ENCODE assay signal across 34 mouse cellular contexts in genomic region chr9:60665535-60665934, GRCm38 (mm10). TPM values are rescaled to one million over a fixed set of nuclear protein-coding genes. Genes with fewer than 3 reads are reported as not detected.
"Had no signal": no experiment of that assay in that cellular context is flagged by ENCODE, and none has a peak within 500 bp of the region (broad histone marks: within the 10 kb centered on the region; RNA-seq: fewer than 3 reads in every experiment).

No protein-coding gene starts in this region.

- H3K4me1 ChIP-seq: limb, embryonic 10.5 days; limb, embryonic 12.5 days; limb, embryonic 15.5 days; liver, embryonic 12.5 days; liver, embryonic 13.5 days; liver, embryonic 15.5 days; lung, embryonic 15.5 days; megakaryocyte, embryonic 14.5 days; midbrain, embryonic 15.5 days; neural tube, embryonic 12.5 days had no signal

- H3K4me3 ChIP-seq: limb, embryonic 10.5 days; limb, embryonic 12.5 days; limb, embryonic 13.5 days; limb, embryonic 15.5 days; liver, embryonic 12.5 days; liver, embryonic 13.5 days; liver, embryonic 15.5 days; lung, embryonic 15.5 days; megakaryocyte, embryonic 14.5 days; midbrain, embryonic 12.5 days; midbrain, embryonic 13.5 days; midbrain, embryonic 15.5 days; myocyte; neural tube, embryonic 12.5 days had no signal

- H3K9me3 ChIP-seq: limb, embryonic 10.5 days; limb, embryonic 12.5 days; limb, embryonic 13.5 days; limb, embryonic 15.5 days; liver, embryonic 12.5 days; liver, embryonic 13.5 days; liver, embryonic 15.5 days; lung, embryonic 15.5 days; megakaryocyte, embryonic 14.5 days; midbrain, embryonic 12.5 days; midbrain, embryonic 13.5 days; midbrain, embryonic 15.5 days; neural tube, embryonic 12.5 days had no signal

- H3K4me2 ChIP-seq: limb, embryonic 12.5 days; limb, embryonic 13.5 days; limb, embryonic 15.5 days; liver, embryonic 11.5 days; liver, embryonic 12.5 days; liver, embryonic 13.5 days; liver, embryonic 15.5 days; lung, embryonic 14.5 days; lung, embryonic 15.5 days; midbrain, embryonic 12.5 days; midbrain, embryonic 13.5 days; midbrain, embryonic 15.5 days; neural tube, embryonic 12.5 days had no signal

- ATAC-seq: liver, embryonic 12.5 days; liver, postnatal 0 days; lung, postnatal 0 days; midbrain, embryonic 13.5 days; midbrain, embryonic 15.5 days; midbrain, embryonic 16.5 days had no signal

- H3K27ac ChIP-seq: limb, embryonic 10.5 days; limb, embryonic 12.5 days; limb, embryonic 13.5 days; limb, embryonic 15.5 days; liver, embryonic 12.5 days; liver, embryonic 13.5 days; liver, embryonic 14.5 days; liver, embryonic 15.5 days; lung, embryonic 15.5 days; macrophage; midbrain, embryonic 12.5 days; midbrain, embryonic 13.5 days; midbrain, embryonic 15.5 days; neural tube, embryonic 12.5 days had no signal

- H3K36me3 ChIP-seq: liver, embryonic 12.5 days; liver, embryonic 13.5 days; liver, embryonic 15.5 days; lung, embryonic 15.5 days had no signal

- H3K27me3 ChIP-seq: limb, embryonic 12.5 days; limb, embryonic 13.5 days; limb, embryonic 15.5 days; liver, embryonic 12.5 days; liver, embryonic 13.5 days; liver, embryonic 15.5 days; lung, embryonic 15.5 days; megakaryocyte, embryonic 14.5 days; midbrain, embryonic 12.5 days; midbrain, embryonic 13.5 days; midbrain, embryonic 15.5 days; neural tube, embryonic 12.5 days had no signal

- DNase-seq: left cerebral cortex, postnatal 4 days; liver; liver, embryonic 13.5 days; liver, postnatal 0 days; lung, adult 18-20 months; lung, adult 2 months; lung, embryonic 14.5 days; lung, postnatal 10 days; lung, postnatal 14 days; lung, postnatal 4 days; midbrain, embryonic 14.5 days had no signal

- H3K9ac ChIP-seq: limb, embryonic 12.5 days; limb, embryonic 13.5 days; limb, embryonic 15.5 days; liver, embryonic 12.5 days; liver, embryonic 13.5 days; liver, embryonic 14.5 days; liver, embryonic 15.5 days; liver, postnatal 0 days; lung, embryonic 14.5 days; lung, embryonic 15.5 days; midbrain, embryonic 12.5 days; midbrain, embryonic 13.5 days; midbrain, embryonic 15.5 days; neural tube, embryonic 12.5 days had no signal

RNA-seq across cellular contexts. Expression of gene Larp6, which starts 47.3 kb away (rescaled TPM):
- total RNA-seq: liver, adult 2 months; megakaryocyte progenitor cell, adult 5-6 weeks; megakaryocyte, adult 5-6 weeks; megakaryocyte-erythroid progenitor cell, adult 5-6 weeks; monocyte, adult 5-6 weeks had no signal
- polyA plus RNA-seq: liver, adult 2 months had no signal
